Mouse (Mus musculus): Measurements from ENCODE around the gene Vil1. TPM values are rescaled to one million over a fixed set of nuclear protein-coding genes. Genes with fewer than 3 reads are reported as not detected.
"Not testable (repeated sequence)": the region's sequence is repeated elsewhere in the genome, so short reads cannot be mapped to it uniquely, and the experiment has no call there.

The Vil1 gene
- polyA plus RNA-seq, 1 experiment = not detected

- Histone ChIP-seq H3K27ac (ENCODE audit: control insufficient read depth, insufficient read depth, low read depth, low read length, poor library complexity) (no peak overlapping the region), H3K4me1 (ENCODE audit: control insufficient read depth, insufficient read depth, low read length) (peaks cover 2% of the 10 kb centered on the region; the same call in 1 of the 2 replicates), H3K4me3 (replicated peaks; ENCODE audit: control insufficient read depth, low read depth, low read length) (no peak overlapping the region)
- TF ChIP-seq CTCF (IDR thresholded peaks at IDR 0.05; ENCODE audit: control insufficient read depth, insufficient read depth, low read length) (no peak), POLR2A (IDR thresholded peaks at IDR 0.05; ENCODE audit: borderline replicate concordance, control insufficient read depth, low read depth, low read length) (no peak)
- 93% methylated on average over 15 of the region's 15 CpGs for WGBS
Observed at GRCm38 (mm10) chr1:74394858-74395257, 14.3 kb upstream of the Vil1 start.

GRCm38 (mm10) chr1:74395290-74395689 lies 13.9 kb upstream of the Vil1 start:
- 90% methylated on average over 13 of the region's 13 CpGs for WGBS
- Histone ChIP-seq H3K4me1 (ENCODE audit: control insufficient read depth, insufficient read depth, low read length) (peaks cover under 1% of the 10 kb centered on the region; the same call in 1 of the 2 replicates), H3K27ac (ENCODE audit: control insufficient read depth, insufficient read depth, low read depth, low read length, poor library complexity) (no peak overlapping the region), H3K4me3 (replicated peaks; ENCODE audit: control insufficient read depth, low read depth, low read length) (no peak overlapping the region)
- TF ChIP-seq POLR2A (IDR thresholded peaks at IDR 0.05; ENCODE audit: borderline replicate concordance, control insufficient read depth, low read depth, low read length) (no peak), CTCF (IDR thresholded peaks at IDR 0.05; ENCODE audit: control insufficient read depth, insufficient read depth, low read length) (no peak)

GRCm38 (mm10) chr1:74396456-74397222 lies 12.5 kb upstream of the Vil1 start:
- not testable (repeated sequence) for H3K4me1 ChIP-seq (ENCODE audit: control insufficient read depth, insufficient read depth, low read length)
- Histone ChIP-seq H3K4me3 (replicated peaks; ENCODE audit: control insufficient read depth, low read depth, low read length) (peak overlapping the region; percentile 61), H3K27ac (ENCODE audit: control insufficient read depth, insufficient read depth, low read depth, low read length, poor library complexity) (peak overlapping the region; percentile 77)
- WGBS = 7% methylated on average over 12 of the region's 12 CpGs

- under 1% methylated on average over 41 of the region's 41 CpGs for WGBS
- no peaks in the 10 kb centered on the region for H3K4me1 ChIP-seq (ENCODE audit: control insufficient read depth, insufficient read depth, low read length)
Observed at GRCm38 (mm10) chr1:74397268-74397918, 11.8 kb upstream of the Vil1 start.

GRCm38 (mm10) chr1:74397919-74398451 lies 11.2 kb upstream of the Vil1 start:
- Histone ChIP-seq H3K27ac (ENCODE audit: control insufficient read depth, insufficient read depth, low read depth, low read length, poor library complexity) (peak overlapping the region; percentile 88), H3K4me1 (ENCODE audit: control insufficient read depth, insufficient read depth, low read length) (no peaks in the 10 kb centered on the region), H3K4me3 (replicated peaks; ENCODE audit: control insufficient read depth, low read depth, low read length) (peak overlapping the region; percentile 81)
- 3% methylated on average over 11 of the region's 11 CpGs for WGBS
- peak; percentile 49 for TF ChIP-seq CTCF (IDR thresholded peaks at IDR 0.05; ENCODE audit: control insufficient read depth, insufficient read depth, low read length)
- no peak for TF ChIP-seq POLR2A (IDR thresholded peaks at IDR 0.05; ENCODE audit: borderline replicate concordance, control insufficient read depth, low read depth, low read length)

More at GRCm38 (mm10) chr1:74397268-74397918, 11.8 kb upstream of the Vil1 start:
- TF ChIP-seq CTCF (IDR thresholded peaks at IDR 0.05; ENCODE audit: control insufficient read depth, insufficient read depth, low read length) = peak; percentile 75
- peak; percentile 93 for TF ChIP-seq POLR2A (IDR thresholded peaks at IDR 0.05; ENCODE audit: borderline replicate concordance, control insufficient read depth, low read depth, low read length)
- Histone ChIP-seq H3K27ac (ENCODE audit: control insufficient read depth, insufficient read depth, low read depth, low read length, poor library complexity) (peak overlapping the region; percentile 88), H3K4me3 (replicated peaks; ENCODE audit: control insufficient read depth, low read depth, low read length) (peak overlapping the region; percentile 81)

GRCm38 (mm10) chr1:74400531-74400930 lies 8.6 kb upstream of the Vil1 start:
- Histone ChIP-seq H3K4me1 (ENCODE audit: control insufficient read depth, insufficient read depth, low read length) (no peaks in the 10 kb centered on the region), H3K27ac (ENCODE audit: control insufficient read depth, insufficient read depth, low read depth, low read length, poor library complexity) (no peak overlapping the region)
- TF ChIP-seq POLR2A (IDR thresholded peaks at IDR 0.05; ENCODE audit: borderline replicate concordance, control insufficient read depth, low read depth, low read length) = no peak
- no peak for TF ChIP-seq CTCF (IDR thresholded peaks at IDR 0.05; ENCODE audit: control insufficient read depth, insufficient read depth, low read length)

GRCm38 (mm10) chr1:74401015-74401702 lies 8.0 kb upstream of the Vil1 start:
- Histone ChIP-seq H3K4me3 (replicated peaks; ENCODE audit: control insufficient read depth, low read depth, low read length) (no peak overlapping the region), H3K4me1 (ENCODE audit: control insufficient read depth, insufficient read depth, low read length) (no peaks in the 10 kb centered on the region), H3K27ac (ENCODE audit: control insufficient read depth, insufficient read depth, low read depth, low read length, poor library complexity) (no peak overlapping the region)
- WGBS = 64% methylated on average over 16 of the region's 16 CpGs
- TF ChIP-seq CTCF (IDR thresholded peaks at IDR 0.05; ENCODE audit: control insufficient read depth, insufficient read depth, low read length) (no peak), POLR2A (IDR thresholded peaks at IDR 0.05; ENCODE audit: borderline replicate concordance, control insufficient read depth, low read depth, low read length) (no peak)

More at GRCm38 (mm10) chr1:74400531-74400930, 8.6 kb upstream of the Vil1 start:
- WGBS = 65% methylated on average over 3 of the region's 3 CpGs
- no peak overlapping the region for H3K4me3 ChIP-seq (replicated peaks; ENCODE audit: control insufficient read depth, low read depth, low read length)

GRCm38 (mm10) chr1:74404206-74404605 lies 5.0 kb upstream of the Vil1 start:
- no peaks in the 10 kb centered on the region for H3K4me1 ChIP-seq (ENCODE audit: control insufficient read depth, insufficient read depth, low read length)
- no peak overlapping the region for H3K4me3 ChIP-seq (replicated peaks; ENCODE audit: control insufficient read depth, low read depth, low read length)
- TF ChIP-seq POLR2A (IDR thresholded peaks at IDR 0.05; ENCODE audit: borderline replicate concordance, control insufficient read depth, low read depth, low read length) (no peak), CTCF (IDR thresholded peaks at IDR 0.05; ENCODE audit: control insufficient read depth, insufficient read depth, low read length) (no peak)
- WGBS = 85% methylated on average over 4 of the region's 4 CpGs
- no peak overlapping the region for H3K27ac ChIP-seq (ENCODE audit: control insufficient read depth, insufficient read depth, low read depth, low read length, poor library complexity)
